Mouse (Mus musculus) liver, adult 2 months (tissue): ENCODE results near the gene Slc24a1.

ENCODE experiments used
- CTCF ChIP-seq: fragments of 200-500 bp; IDR thresholded peaks from 2 replicates; pipeline ENCODE4 v1.5.1; 2011; ENCODE audit warnings: low read depth, low read length, control low read depth
- POLR2A ChIP-seq: fragments of 200-500 bp; IDR thresholded peaks from 2 replicates; pipeline ENCODE4 v1.6.1; 2011; ENCODE audit warnings: low read length, control low read depth; ENCODE audit not compliant: insufficient read depth; ENCODE audit errors: extremely low read depth

DNA sequence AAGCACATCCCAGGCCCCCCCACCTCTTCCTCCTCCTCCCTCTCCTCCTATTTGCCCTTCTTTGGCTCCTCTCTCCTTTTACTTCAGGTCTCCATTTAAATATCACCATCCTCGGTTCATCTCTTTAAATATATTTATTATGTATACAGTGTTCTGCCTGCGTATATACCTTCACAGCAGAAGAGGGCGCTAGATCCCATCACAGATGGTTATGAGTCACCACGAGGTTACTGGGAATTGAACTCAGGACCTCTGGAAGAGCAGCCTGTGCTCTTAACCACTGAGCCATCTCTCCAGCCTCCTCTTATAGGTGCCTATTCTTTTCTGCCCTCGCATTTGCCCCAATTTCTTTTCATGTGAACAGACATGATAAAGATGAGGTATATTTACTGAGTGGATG lies 13.9 kb downstream of the Slc24a1 start:
- no peak for TF ChIP-seq CTCF
- no peak for TF ChIP-seq POLR2A
